Mouse (Mus musculus) right cerebral cortex, postnatal 4 days (tissue): ENCODE data around the gene Cstad.

Experiments
- DNase-seq: peaks from one replicate; pipeline ENCODE4 v3.0.0-alpha.2; 2022

Gene Cstad

GRCm38 (mm10) chr2:30594641-30595379 is at the start of gene Cstad:
Cstad (plus strand) TSS chr2:30595040.
- peak; percentile 72 for DNase-seq

- DNase-seq: no peak
These were observed 49.1 kb upstream of the Cstad start for GRCm38 (mm10) chr2:30545706-30546105.

GRCm38 (mm10) chr2:30546219-30546618 is 48.6 kb upstream of the Cstad start:
- no peak for DNase-seq

- DNase-seq: no peak
These were observed 47.2 kb upstream of the Cstad start for GRCm38 (mm10) chr2:30547455-30548217.

GRCm38 (mm10) chr2:30551579-30551978 is 43.3 kb upstream of the Cstad start:
- no peak for DNase-seq

GRCm38 (mm10) chr2:30553851-30554540 is 40.8 kb upstream of the Cstad start:
- peak; percentile 42 for DNase-seq

GRCm38 (mm10) chr2:30555257-30555656 is 39.6 kb upstream of the Cstad start:
- no peak for DNase-seq

- DNase-seq: no peak
These were observed 38.3 kb upstream of the Cstad start for GRCm38 (mm10) chr2:30556495-30556894.

- DNase-seq: no peak
These were observed 35.3 kb upstream of the Cstad start for GRCm38 (mm10) chr2:30559552-30559951.

- no peak for DNase-seq
These were observed 32.3 kb upstream of the Cstad start for GRCm38 (mm10) chr2:30562553-30562952.

GRCm38 (mm10) chr2:30571647-30572046 is 23.2 kb upstream of the Cstad start:
- no peak for DNase-seq

GRCm38 (mm10) chr2:30573522-30573921 is 21.3 kb upstream of the Cstad start:
- DNase-seq: no peak

GRCm38 (mm10) chr2:30577010-30577409 is 17.8 kb upstream of the Cstad start:
- DNase-seq: no peak

- DNase-seq: no peak
These were observed 16.8 kb upstream of the Cstad start for GRCm38 (mm10) chr2:30578006-30578405.

- DNase-seq: no peak
These were observed 7.7 kb upstream of the Cstad start for GRCm38 (mm10) chr2:30587161-30587560.

GRCm38 (mm10) chr2:30587671-30588070 is 7.2 kb upstream of the Cstad start:
- DNase-seq: no peak

- DNase-seq: no peak
These were observed 5.8 kb upstream of the Cstad start for GRCm38 (mm10) chr2:30588985-30589511.

- DNase-seq: no peak
These were observed 5.1 kb upstream of the Cstad start for GRCm38 (mm10) chr2:30589781-30590180.

- DNase-seq: no peak
These were observed 3.9 kb upstream of the Cstad start for GRCm38 (mm10) chr2:30590909-30591308.

- DNase-seq: no peak
These were observed 2.4 kb upstream of the Cstad start for GRCm38 (mm10) chr2:30592391-30592790.

GRCm38 (mm10) chr2:30592951-30593350 is 1.9 kb upstream of the Cstad start:
- DNase-seq: no peak

GRCm38 (mm10) chr2:30593636-30594310 is 1.1 kb upstream of the Cstad start:
- no peak for DNase-seq

GRCm38 (mm10) chr2:30595796-30596195 is 956 bp downstream of the Cstad start:
- DNase-seq: no peak
